Mouse (Mus musculus): ENCODE measurements around the gene Gm28168. TPM values are rescaled to one million over a fixed set of nuclear protein-coding genes. Genes with fewer than 3 reads are reported as not detected.

Gm28168 gene
- not detected for polyA plus RNA-seq (2014; fragmentation: Illumina TruSeq; extraction: RNeasy Lipid Tissue Mini Kit (QIAGEN cat#74804); ENCODE audit: low read depth, low replicate concordance)

DNA sequence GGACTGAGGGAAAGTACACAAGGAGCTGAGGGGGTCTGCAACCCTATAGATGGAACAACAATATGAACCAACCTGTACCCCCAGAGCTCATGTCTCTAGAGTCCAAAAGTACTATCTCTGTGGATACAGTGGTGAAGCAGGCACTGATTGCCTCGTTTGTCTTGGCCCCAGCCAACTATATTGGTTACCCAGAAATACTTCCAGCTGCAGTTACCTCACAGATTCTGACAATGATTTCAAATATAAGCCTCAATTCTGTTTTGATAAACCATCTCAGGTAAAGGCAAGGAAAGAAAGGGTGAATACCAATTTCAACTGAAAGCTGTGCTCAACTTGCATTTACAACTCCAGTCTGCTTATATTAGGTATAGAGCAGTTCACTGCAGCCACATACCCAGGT lies at the start of gene Gm28168:
TSS of gene Gm28168 (plus strand) at position 301 of the 400 bp plus-strand sequence.

DNA sequence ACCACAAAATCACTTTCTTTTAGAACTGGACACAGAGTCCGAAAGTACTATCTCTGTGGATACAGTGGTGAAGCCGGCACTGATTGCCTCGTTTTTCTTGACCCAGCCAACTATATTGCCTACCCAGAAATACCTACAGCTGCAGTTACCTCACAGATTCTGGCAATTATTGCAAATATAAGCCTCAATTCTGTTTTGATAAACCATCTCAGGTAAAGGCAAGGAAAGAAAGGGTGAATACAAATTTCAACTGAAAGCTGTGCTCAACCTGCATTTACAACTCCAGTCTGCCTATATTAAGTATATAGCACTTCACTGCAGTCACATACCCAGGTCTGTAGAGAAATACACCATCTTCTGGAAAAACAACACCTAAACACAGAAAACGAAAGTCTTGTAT lies 37.8 kb downstream of the Gm28168 start, which contains the start of gene Gm7145:
TSS of gene Gm7145 (plus strand) at position 301 of the 400 bp plus-strand sequence.

Other genes with a start within 250 kb of the Gm28168 start
- gene Gm28363, start 230.9 kb upstream of the Gm28168 start, polyA plus RNA-seq (2014; fragmentation: Illumina TruSeq; extraction: RNeasy Lipid Tissue Mini Kit (QIAGEN cat#74804); ENCODE audit: low read depth, low replicate concordance): not detected
- gene B020011L13Rik, start 146.9 kb upstream of the Gm28168 start, polyA plus RNA-seq (2014; fragmentation: Illumina TruSeq; extraction: RNeasy Lipid Tissue Mini Kit (QIAGEN cat#74804); ENCODE audit: low read depth, low replicate concordance): not detected
- not detected for gene Gm28360, start 97.9 kb upstream of the Gm28168 start, polyA plus RNA-seq (2014; fragmentation: Illumina TruSeq; extraction: RNeasy Lipid Tissue Mini Kit (QIAGEN cat#74804); ENCODE audit: low read depth, low replicate concordance)
- not detected for gene Gm7145, start 37.9 kb downstream of the Gm28168 start, polyA plus RNA-seq (2014; fragmentation: Illumina TruSeq; extraction: RNeasy Lipid Tissue Mini Kit (QIAGEN cat#74804); ENCODE audit: low read depth, low replicate concordance)
- not detected for gene Gm29106, start 248.5 kb downstream of the Gm28168 start, polyA plus RNA-seq (2014; fragmentation: Illumina TruSeq; extraction: RNeasy Lipid Tissue Mini Kit (QIAGEN cat#74804); ENCODE audit: low read depth, low replicate concordance)

Measured in heart, adult 10 weeks (tissue).